Mouse (Mus musculus) thymus, postnatal 0 days (tissue): ENCODE data around the gene Cbx7. TPM values are rescaled to one million over a fixed set of nuclear protein-coding genes. Genes with fewer than 3 reads are reported as not detected.
"Not testable (repeated sequence)": the region's sequence is repeated elsewhere in the genome, so short reads cannot be mapped to it uniquely, and the experiment has no call there.

Source experiments
- DNase-seq: peaks from one replicate; pipeline ENCODE4 v3.0.0-alpha.2; 2015; ENCODE audit warnings: low spot score
- polyA plus RNA-seq: library from polyadenylated mRNA; unstranded; fragments of >200 nt; fragmentation: Nextera tagmentation; extraction: Ambion mirVana; gene quantifications from 2 replicates; pipeline ENCODE4 v1.2.1, GENCODE M21; 2015

Gene Cbx7
- polyA plus RNA-seq, 1 experiment from 2014 or later = 10.1 TPM

DNA sequence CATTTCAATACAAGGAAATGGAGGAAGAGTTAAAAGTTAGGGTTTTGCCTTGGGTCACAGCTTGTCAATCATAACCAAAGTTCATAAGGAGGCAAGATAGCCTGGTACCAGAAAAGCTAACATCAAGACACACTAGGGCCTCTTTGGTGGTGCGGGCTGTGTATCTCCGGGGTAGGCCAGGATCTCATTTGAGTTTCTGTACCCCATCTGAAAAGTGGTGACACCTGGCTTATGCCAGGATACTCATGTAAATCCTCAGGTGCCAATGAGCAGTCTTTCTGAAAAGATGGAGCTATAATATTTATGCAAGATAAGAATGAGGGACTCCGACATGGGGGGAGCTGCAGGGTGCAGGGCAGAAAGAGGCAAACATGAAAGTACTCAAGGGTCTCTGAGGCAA is 42.6 kb downstream of the Cbx7 start:
- DNase-seq = no peak

DNA sequence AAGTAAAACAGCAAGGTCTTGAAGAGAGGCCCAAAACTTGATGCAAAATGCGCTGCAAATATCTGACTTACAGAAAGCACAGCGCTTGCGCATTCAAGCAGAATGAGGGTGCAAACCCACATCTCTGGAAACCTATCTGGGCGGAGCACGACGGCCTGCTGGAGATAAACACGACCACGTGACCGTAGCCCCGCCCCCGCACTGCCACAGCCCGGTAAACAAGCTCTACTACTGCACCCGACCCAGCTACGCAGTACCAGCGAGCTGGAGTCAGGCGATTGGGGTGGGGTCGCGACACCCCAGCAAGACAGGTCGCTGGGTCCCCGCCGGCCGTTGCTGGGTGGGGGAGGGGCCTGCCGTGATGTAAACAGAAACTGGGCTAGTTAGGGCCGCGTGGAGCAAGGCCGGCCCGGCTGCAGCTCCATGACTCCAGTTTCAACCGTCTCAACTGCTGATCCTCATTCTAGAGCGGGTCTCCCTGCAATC is 43.2 kb downstream of the Cbx7 start:
- peak; percentile 95 for DNase-seq

DNA sequence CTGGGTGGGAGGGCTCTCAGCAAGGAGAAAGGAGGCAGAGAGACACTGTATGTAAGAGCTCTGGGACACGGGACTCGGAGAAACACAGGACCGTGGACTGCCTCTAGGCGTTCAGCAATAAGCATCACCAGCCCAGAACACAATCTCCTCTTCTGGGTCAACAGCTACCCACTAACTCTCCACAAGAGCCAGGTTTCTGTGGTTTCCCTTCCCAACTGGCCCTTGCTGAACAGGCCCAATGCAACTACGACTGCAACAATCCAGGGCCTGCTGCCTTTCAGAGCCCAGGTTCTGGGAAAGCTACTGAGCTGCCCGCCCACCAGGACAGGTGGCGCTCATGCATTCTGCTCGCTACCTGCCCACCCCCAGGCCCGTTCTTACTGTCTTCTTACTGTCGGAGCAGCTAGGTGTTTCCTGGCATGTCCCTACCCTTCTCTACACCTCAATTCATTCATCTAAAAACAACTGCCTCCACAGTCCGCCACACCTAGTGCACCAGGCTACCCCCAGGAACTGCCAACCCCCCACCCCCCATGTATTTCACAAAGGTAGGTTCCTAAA is 44.0 kb downstream of the Cbx7 start:
- DNase-seq = no peak

- no peak for DNase-seq
These were observed 51.1 kb downstream of the Cbx7 start for GRCm38 (mm10) chr15:79919787-79920186.

DNA sequence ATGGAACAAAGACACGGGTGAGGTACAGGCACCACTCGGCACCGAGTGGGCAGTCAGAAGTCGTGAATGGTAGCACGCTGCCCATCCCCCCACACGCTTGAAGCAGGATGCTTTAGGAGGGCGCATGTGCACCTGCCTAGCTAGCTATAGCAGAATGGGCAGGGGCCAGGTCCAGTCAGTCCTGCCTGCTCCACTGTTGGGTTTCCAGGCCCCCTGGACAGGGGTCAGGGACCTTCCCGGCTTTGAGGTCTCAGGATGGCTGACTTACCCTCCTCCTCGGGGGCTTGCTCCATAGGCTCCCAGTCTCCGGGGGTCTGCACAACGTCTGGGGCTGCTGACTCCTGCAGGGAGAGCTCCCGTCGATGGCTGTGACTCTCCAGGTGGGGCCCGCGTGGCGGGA is 52.4 kb downstream of the Cbx7 start:
- DNase-seq = no peak

- no peak for DNase-seq
These were observed 53.7 kb downstream of the Cbx7 start for GRCm38 (mm10) chr15:79917111-79917720.

GRCm38 (mm10) chr15:79916150-79916549 is 54.8 kb downstream of the Cbx7 start:
- no peak for DNase-seq

GRCm38 (mm10) chr15:79914357-79914756 is 56.6 kb downstream of the Cbx7 start:
- DNase-seq = peak; percentile 34

DNA sequence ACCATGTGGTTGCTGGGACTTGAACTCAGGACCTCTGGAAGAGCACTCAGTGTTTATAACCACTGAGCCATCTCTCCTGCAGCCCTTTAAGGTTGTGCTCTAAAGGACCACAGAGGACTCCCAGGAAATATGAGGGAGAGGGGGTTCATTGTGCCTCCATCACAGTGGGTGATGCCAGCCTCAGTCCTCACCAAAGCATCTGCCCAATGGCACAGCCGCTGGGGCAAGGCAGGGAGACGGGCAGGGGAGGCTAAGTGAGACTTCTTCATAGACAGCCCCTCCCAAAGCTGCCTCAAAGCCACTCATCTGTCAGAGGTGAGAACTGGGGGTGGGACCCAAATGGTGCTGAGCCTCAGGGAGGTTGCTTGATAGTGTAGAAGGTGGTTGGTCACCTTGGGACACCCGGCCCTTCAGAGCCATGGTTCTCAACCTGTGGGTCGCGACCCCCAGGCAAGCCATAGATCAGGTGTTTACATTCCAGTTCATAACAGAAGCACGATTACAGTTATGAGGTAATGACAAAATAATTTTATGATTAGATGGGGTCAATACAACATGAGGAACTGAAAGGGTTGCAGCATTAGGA is 57.1 kb downstream of the Cbx7 start:
- no peak for DNase-seq

GRCm38 (mm10) chr15:79911339-79911738 is 59.6 kb downstream of the Cbx7 start:
- no peak for DNase-seq

GRCm38 (mm10) chr15:79910812-79911211 is 60.1 kb downstream of the Cbx7 start:
- not testable (repeated sequence) for DNase-seq

DNA sequence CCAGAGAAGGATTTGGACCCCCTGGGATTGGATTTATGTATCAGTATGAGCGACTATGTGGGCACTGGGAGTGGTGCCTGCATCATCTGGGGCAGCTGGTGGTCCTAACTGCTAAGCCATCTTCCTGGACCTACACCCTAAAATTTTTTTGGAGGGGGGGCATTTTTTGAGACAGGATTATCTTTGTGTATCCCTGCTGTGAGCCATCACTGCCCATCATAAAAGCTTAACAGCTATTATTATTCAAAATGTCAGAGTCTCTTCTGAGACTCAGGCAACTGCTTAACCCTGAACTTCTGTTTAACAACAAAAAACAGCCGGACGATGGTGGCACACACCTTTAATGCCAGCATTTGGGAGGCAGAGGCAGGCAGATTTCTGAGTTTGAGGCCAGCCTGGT is 61.9 kb downstream of the Cbx7 start:
- DNase-seq = not testable (repeated sequence)

DNA sequence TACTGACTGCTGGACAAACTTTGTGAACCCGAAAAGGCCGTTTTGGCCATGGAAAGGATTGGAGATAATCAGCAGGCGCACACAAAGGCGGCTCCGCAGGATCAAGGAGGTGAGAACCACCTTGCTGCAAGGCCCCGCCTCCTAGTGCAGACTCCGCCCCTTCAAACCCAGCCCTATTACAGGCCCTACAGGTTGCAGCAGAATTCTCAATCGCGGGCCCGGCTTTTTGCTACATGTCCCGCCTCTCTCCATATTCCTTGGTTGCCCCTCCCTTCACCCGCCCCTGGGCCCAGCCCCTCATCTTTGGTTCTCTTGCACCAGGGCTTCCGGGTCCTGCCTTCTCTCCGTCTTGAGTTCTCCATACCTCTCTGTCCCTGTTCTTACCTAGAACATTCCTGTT is 64.1 kb downstream of the Cbx7 start:
- no peak for DNase-seq

GRCm38 (mm10) chr15:79905211-79905610 is 65.7 kb downstream of the Cbx7 start:
- DNase-seq = no peak

DNA sequence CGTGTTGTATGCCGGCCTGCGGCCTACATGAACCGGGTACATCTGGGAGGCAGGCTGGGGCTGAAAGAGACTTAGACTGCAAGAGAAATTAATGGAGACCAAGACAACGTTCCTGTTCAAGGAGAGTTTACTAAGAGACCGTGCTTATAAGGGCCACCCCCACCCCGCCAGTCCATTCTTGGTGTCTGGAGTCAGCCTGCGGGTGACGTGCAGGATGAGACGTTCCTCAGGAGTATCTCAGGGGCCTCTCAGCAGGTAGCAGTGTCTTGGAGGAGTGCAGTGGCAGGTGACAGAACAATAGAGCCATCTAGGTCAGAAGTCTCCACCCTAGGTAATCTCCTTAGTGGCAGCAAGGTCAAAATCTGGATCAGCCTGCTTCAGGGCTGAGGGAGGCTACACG is 66.2 kb downstream of the Cbx7 start:
- not testable (repeated sequence) for DNase-seq

GRCm38 (mm10) chr15:79903963-79904362 is 67.0 kb downstream of the Cbx7 start:
- DNase-seq = no peak

DNA sequence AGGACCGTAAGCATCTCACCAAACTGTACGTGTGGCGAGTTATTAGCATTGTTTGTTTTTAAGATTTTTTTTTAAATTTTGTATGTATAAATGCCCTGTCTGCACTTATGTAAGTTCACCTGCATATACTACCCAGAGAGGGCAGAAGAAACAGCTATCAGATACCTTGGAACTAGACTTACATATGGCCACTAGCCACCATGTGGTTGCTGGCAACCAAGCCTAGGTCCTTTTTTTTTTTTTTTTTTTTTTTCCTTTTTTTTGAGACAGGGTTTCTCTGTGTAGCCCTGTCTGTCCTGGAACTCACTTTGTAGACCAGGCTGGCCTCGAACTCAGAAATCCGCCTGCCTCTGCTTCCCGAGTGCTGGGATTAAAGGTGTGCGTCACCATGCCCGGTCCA is 67.8 kb downstream of the Cbx7 start:
- DNase-seq = not testable (repeated sequence)

DNA sequence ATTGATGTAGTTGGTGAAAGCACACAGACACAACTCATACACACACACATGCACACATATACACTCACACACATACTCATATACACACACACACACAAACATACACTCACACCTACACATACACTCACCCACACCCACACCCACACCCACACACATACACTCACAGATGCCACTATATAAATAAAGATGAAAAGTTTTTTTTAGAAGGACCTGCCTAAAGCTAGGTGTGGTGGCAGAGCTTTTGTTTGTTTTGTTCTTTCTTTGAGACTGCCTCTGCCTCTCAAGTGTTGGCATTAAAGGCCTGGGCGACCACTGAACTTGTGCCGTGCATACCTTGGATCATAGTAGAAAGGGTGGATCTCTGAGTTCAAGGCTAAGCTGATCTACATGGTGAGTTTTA is 69.5 kb downstream of the Cbx7 start:
- DNase-seq = no peak

DNA sequence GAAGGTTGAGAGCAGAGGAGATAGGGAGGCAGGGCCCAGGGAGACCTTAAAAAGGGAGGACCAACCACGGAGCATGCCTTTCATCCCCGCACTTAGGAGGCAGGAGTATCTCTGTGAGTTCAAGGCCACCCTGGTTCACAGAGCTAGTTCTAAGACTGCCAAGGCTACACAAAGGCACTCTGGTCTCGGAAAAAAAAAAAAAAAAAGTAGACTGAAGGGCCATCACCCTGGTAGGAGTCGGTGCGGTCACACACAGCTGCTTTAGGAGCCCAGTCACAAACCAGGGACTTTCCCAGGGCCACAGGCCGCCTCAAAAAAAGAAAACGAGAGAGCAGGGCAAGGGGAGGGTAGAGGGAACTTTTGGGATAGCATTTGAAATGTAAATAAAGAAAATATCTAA is 70.2 kb downstream of the Cbx7 start:
- no peak for DNase-seq

DNA sequence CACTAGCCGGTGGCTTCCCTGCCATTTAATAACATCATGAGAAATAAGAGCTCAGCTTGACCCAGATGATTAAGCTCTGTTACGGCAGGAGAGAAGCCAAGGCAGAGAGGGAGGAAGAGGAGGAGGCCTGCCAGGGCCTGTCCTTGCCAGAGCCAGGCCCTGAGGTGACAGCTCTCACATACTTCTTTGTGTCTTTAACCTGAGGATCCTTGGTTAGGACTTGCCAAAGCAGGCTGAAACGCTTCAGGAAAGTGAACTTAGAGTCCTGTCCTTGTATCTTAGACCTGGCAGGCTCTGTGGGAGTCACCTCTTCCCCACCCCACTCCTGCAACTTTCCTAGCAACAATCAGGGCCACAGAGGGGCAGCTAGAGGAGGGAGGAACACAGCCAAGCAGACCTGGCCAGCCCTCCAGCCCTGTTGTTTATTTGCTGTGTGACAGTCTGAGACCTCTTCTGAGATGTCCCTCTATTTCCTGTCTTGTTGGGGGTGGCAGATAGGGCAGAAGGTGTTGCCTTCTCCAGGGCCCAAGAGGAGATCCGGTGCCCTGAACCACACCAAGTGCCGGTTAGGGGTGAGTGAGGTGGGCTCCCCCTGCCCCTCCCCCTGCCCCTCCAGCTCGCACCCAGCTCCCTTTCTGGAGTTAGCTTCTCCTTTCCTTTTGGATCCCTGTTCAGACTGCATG is 71.0 kb downstream of the Cbx7 start:
- DNase-seq = no peak

GRCm38 (mm10) chr15:79898988-79899387 is 71.9 kb downstream of the Cbx7 start:
- no peak for DNase-seq

GRCm38 (mm10) chr15:79896080-79896725 is 74.7 kb downstream of the Cbx7 start:
- DNase-seq = peak; percentile 45
